Mouse (Mus musculus) midbrain, embryonic 10.5 days (tissue): Measurements from ENCODE around the gene Tnrc6b. TPM values are rescaled to one million over a fixed set of nuclear protein-coding genes. Genes with fewer than 3 reads are reported as not detected.
"Not testable (repeated sequence)": the region's sequence is repeated elsewhere in the genome, so short reads cannot be mapped to it uniquely, and the experiment has no call there.

Experiments
- DNase-seq: peaks from one replicate; pipeline ENCODE4 v3.0.0-alpha.2; 2017; ENCODE audit warnings: low spot score
- H3K27ac ChIP-seq: fragments of 300-500 bp; sonication (generic); replicated peaks from 2 replicates; pipeline ENCODE4 v1.5.1; 2016; ENCODE audit warnings: mild to moderate bottlenecking
- H3K27me3 ChIP-seq: fragments of 300-500 bp; sonication (generic); 2 replicates; pipeline ENCODE4 v1.6.1; 2016; ENCODE audit warnings: low read depth, mild to moderate bottlenecking; ENCODE audit not compliant: poor library complexity, severe bottlenecking
- H3K36me3 ChIP-seq: fragments of 300-500 bp; sonication (generic); 2 replicates; pipeline ENCODE4 v1.6.1; 2016; ENCODE audit warnings: mild to moderate bottlenecking, moderate library complexity
- H3K4me1 ChIP-seq: fragments of 300-500 bp; sonication (generic); 2 replicates; pipeline ENCODE4 v1.6.1; 2016
- H3K4me3 ChIP-seq: fragments of 300-500 bp; sonication (generic); 2 replicates; pipeline ENCODE4 v1.5.1; 2016; ENCODE audit warnings: mild to moderate bottlenecking, moderate library complexity
- H3K9me3 ChIP-seq: fragments of 300-500 bp; sonication (generic); replicated peaks from 2 replicates; pipeline ENCODE4 v1.6.1; 2016; ENCODE audit warnings: mild to moderate bottlenecking
- WGBS: fragments of 180-500 bp; shearing (Covaris S2); methylation state at CpG from one replicate; pipeline ENCODE4 v1.1.7; 2016; 5-methylcytosine and 5-hydroxymethylcytosine counted together
- polyA plus RNA-seq: library from polyadenylated mRNA; unstranded; fragments of >200 nt; fragmentation: Nextera tagmentation; extraction: Ambion mirVana; gene quantifications from 2 replicates; pipeline ENCODE4 v1.2.1, GENCODE M21; 2016

Tnrc6b gene
- polyA plus RNA-seq, 1 experiment from 2014 or later = 43.5 TPM

GRCm38 (mm10) chr15:80852122-80852521 is 141.0 kb downstream of the Tnrc6b start:
- no peak for DNase-seq
- peaks cover 18% of the 10 kb centered on the region for H3K4me1 ChIP-seq
- peaks cover 39% of the 10 kb centered on the region for H3K36me3 ChIP-seq
- no peak overlapping the region for H3K27ac ChIP-seq
- H3K4me3 ChIP-seq = no peak overlapping the region
- 94% methylated on average over 5 of the region's 5 CpGs for WGBS
- H3K27me3 ChIP-seq = no peaks in the 10 kb centered on the region
- no peaks in the 10 kb centered on the region for H3K9me3 ChIP-seq

GRCm38 (mm10) chr15:80852527-80852926 is 141.4 kb downstream of the Tnrc6b start:
- WGBS = 89% methylated on average over 3 of the region's 3 CpGs
- peaks cover 18% of the 10 kb centered on the region for H3K4me1 ChIP-seq
- peaks cover 36% of the 10 kb centered on the region for H3K36me3 ChIP-seq
- H3K27ac ChIP-seq, DNase-seq, H3K9me3 ChIP-seq, H3K27me3 ChIP-seq, H3K4me3 ChIP-seq: not testable (repeated sequence)

- 96% methylated on average over 2 of the region's 2 CpGs for WGBS
- H3K4me1 ChIP-seq = no peaks in the 10 kb centered on the region
- H3K27me3 ChIP-seq = no peaks in the 10 kb centered on the region
These were observed 148.3 kb downstream of the Tnrc6b start for GRCm38 (mm10) chr15:80859366-80859765.

GRCm38 (mm10) chr15:80861302-80861701 is 150.2 kb downstream of the Tnrc6b start:
- Histone ChIP-seq H3K4me3 (no peak overlapping the region), H3K27ac (no peak overlapping the region), H3K4me1 (no peaks in the 10 kb centered on the region), H3K36me3 (peaks cover 35% of the 10 kb centered on the region), H3K9me3 (no peaks in the 10 kb centered on the region), H3K27me3 (no peaks in the 10 kb centered on the region)
- 91% methylated on average over 1 of the region's 1 CpGs for WGBS
- no peak for DNase-seq

More at GRCm38 (mm10) chr15:80859366-80859765, 148.3 kb downstream of the Tnrc6b start:
- DNase-seq = no peak
- Histone ChIP-seq H3K4me3 (no peak overlapping the region), H3K36me3 (peaks cover 23% of the 10 kb centered on the region), H3K27ac (no peak overlapping the region), H3K9me3 (no peaks in the 10 kb centered on the region)

GRCm38 (mm10) chr15:80862027-80862426 is 150.9 kb downstream of the Tnrc6b start:
- no peak for DNase-seq
- 82% methylated on average over 2 of the region's 2 CpGs for WGBS

GRCm38 (mm10) chr15:80868603-80869002 is 157.5 kb downstream of the Tnrc6b start:
- H3K9me3 ChIP-seq, H3K4me1 ChIP-seq, DNase-seq, H3K27ac ChIP-seq, H3K4me3 ChIP-seq, H3K27me3 ChIP-seq: not testable (repeated sequence)
- WGBS = 95% methylated on average over 4 of the region's 4 CpGs
- H3K36me3 ChIP-seq = peaks cover 47% of the 10 kb centered on the region

More at GRCm38 (mm10) chr15:80862027-80862426, 150.9 kb downstream of the Tnrc6b start:
- H3K9me3 ChIP-seq = no peaks in the 10 kb centered on the region
- H3K27ac ChIP-seq = no peak overlapping the region
- H3K4me1 ChIP-seq = no peaks in the 10 kb centered on the region
- peaks cover 42% of the 10 kb centered on the region for H3K36me3 ChIP-seq
- no peak overlapping the region for H3K4me3 ChIP-seq
- no peaks in the 10 kb centered on the region for H3K27me3 ChIP-seq

GRCm38 (mm10) chr15:80874726-80875125 is 163.6 kb downstream of the Tnrc6b start:
- no peak for DNase-seq
- 81% methylated on average over 3 of the region's 3 CpGs for WGBS
- no peaks in the 10 kb centered on the region for H3K4me1 ChIP-seq
- H3K9me3 ChIP-seq = no peaks in the 10 kb centered on the region
- no peak overlapping the region for H3K27ac ChIP-seq
- peaks cover 53% of the 10 kb centered on the region for H3K36me3 ChIP-seq
- no peak overlapping the region for H3K4me3 ChIP-seq
- H3K27me3 ChIP-seq = no peaks in the 10 kb centered on the region

- H3K4me3 ChIP-seq = no peak overlapping the region
- no peaks in the 10 kb centered on the region for H3K4me1 ChIP-seq
- peaks cover 63% of the 10 kb centered on the region for H3K36me3 ChIP-seq
- no peak for DNase-seq
- WGBS = 93% methylated on average over 21 of the region's 21 CpGs
- H3K9me3 ChIP-seq = no peaks in the 10 kb centered on the region
- no peak overlapping the region for H3K27ac ChIP-seq
- no peaks in the 10 kb centered on the region for H3K27me3 ChIP-seq
These were observed 165.1 kb downstream of the Tnrc6b start for GRCm38 (mm10) chr15:80876231-80876630.

- Histone ChIP-seq H3K27me3 (no peaks in the 10 kb centered on the region), H3K36me3 (peaks cover 94% of the 10 kb centered on the region), H3K9me3 (no peaks in the 10 kb centered on the region), H3K4me1 (no peaks in the 10 kb centered on the region), H3K4me3 (no peak overlapping the region), H3K27ac (no peak overlapping the region)
- no peak for DNase-seq
- WGBS = 93% methylated on average over 8 of the region's 8 CpGs
These were observed 173.0 kb downstream of the Tnrc6b start for GRCm38 (mm10) chr15:80884095-80884494.

GRCm38 (mm10) chr15:80886361-80887156 is 175.4 kb downstream of the Tnrc6b start:
- Histone ChIP-seq H3K27me3 (no peaks in the 10 kb centered on the region), H3K4me3 (no peak overlapping the region), H3K36me3 (peaks cover 94% of the 10 kb centered on the region), H3K9me3 (no peaks in the 10 kb centered on the region), H3K4me1 (no peaks in the 10 kb centered on the region), H3K27ac (no peak overlapping the region)
- WGBS = 85% methylated on average over 1 of the region's 1 CpGs
- DNase-seq = no peak

- 97% methylated on average over 3 of the region's 3 CpGs for WGBS
- Histone ChIP-seq H3K27ac (no peak overlapping the region), H3K9me3 (no peaks in the 10 kb centered on the region), H3K4me1 (no peaks in the 10 kb centered on the region), H3K4me3 (no peak overlapping the region), H3K36me3 (peaks cover 96% of the 10 kb centered on the region), H3K27me3 (no peaks in the 10 kb centered on the region)
- DNase-seq = no peak
These were observed 181.2 kb downstream of the Tnrc6b start for GRCm38 (mm10) chr15:80892341-80892740.

GRCm38 (mm10) chr15:80896741-80897140 is 185.6 kb downstream of the Tnrc6b start:
- 96% methylated on average over 10 of the region's 10 CpGs for whole genome bisulfite sequencing
- H3K4me3 ChIP-seq = no peak overlapping the region
- H3K9me3 ChIP-seq = no peaks in the 10 kb centered on the region
- H3K27ac ChIP-seq = no peak overlapping the region
- DNase-seq = no peak
- H3K27me3 ChIP-seq = no peaks in the 10 kb centered on the region
- peaks cover 96% of the 10 kb centered on the region for H3K36me3 ChIP-seq
- H3K4me1 ChIP-seq = no peaks in the 10 kb centered on the region

GRCm38 (mm10) chr15:80897911-80898310 is 186.8 kb downstream of the Tnrc6b start:
- 89% methylated on average over 5 of the region's 5 CpGs for WGBS
- Histone ChIP-seq H3K27me3 (no peaks in the 10 kb centered on the region), H3K4me3 (no peak overlapping the region), H3K9me3 (no peaks in the 10 kb centered on the region), H3K4me1 (no peaks in the 10 kb centered on the region), H3K36me3 (peaks cover 99% of the 10 kb centered on the region), H3K27ac (no peak overlapping the region)
- no peak for DNase-seq
